ENCODE assay signal across 8 mouse cellular contexts in genomic region chr10:21685122-21685798, GRCm38 (mm10).
A peak's percentile ranks its signal among the peaks of the same experiment; 100 is the strongest.
DNase-seq lines count a peak whose midpoint lies in the region; ATAC-seq and TF ChIP-seq lines count a peak whose summit lies in the region.

No protein-coding gene starts in this region.

- DNase-seq in hindbrain, postnatal 0 days (ENCODE audit: low spot score): no peak
- DNase-seq in cerebellum, adult 9-11 months: peak; percentile 23
- DNase-seq in heart, embryonic 10.5 days (ENCODE audit: low spot score): peak; percentile 84
- peak; percentile 68 for DNase-seq in kidney, postnatal 14 days
- no peak for DNase-seq in liver, embryonic 14.5 days (ENCODE audit: low read depth in 3 of 3, low spot score in 3 of 3)
- DNase-seq in right cerebral cortex, postnatal 4 days: peak; percentile 48

- TF ChIP-seq CTCF in hindbrain, postnatal 0 days (IDR thresholded peaks at IDR 0.05; ENCODE audit: low read depth): peak; percentile 25; the same call in 1 of the 2 replicates
- TF ChIP-seq CTCF in liver, embryonic 14.5 days (IDR thresholded peaks at IDR 0.05; ENCODE audit: low read depth): peak; percentile 10; the same call in 1 of the 2 replicates

- no peak overlapping the region for H3K4me2 ChIP-seq in hindbrain, postnatal 0 days (ENCODE audit: low read depth, low read length)
- H3K4me2 ChIP-seq in hindbrain, embryonic 16.5 days (ENCODE audit: low read length): no peak overlapping the region
- no peak overlapping the region for H3K4me2 ChIP-seq in liver, embryonic 14.5 days (ENCODE audit: low read depth)
- H3K4me2 ChIP-seq in forebrain, embryonic 13.5 days: no peak overlapping the region

- WGBS in hindbrain, postnatal 0 days: 35% methylated on average over 9 of the region's 9 CpGs
- WGBS in hindbrain, embryonic 16.5 days: 31% methylated on average over 9 of the region's 9 CpGs
- 15% methylated on average over 9 of the region's 9 CpGs for WGBS in heart, embryonic 10.5 days
- WGBS in liver, embryonic 14.5 days (ENCODE audit: insufficient replicate concordance): 21% methylated on average over 9 of the region's 9 CpGs
- 36% methylated on average over 9 of the region's 9 CpGs for WGBS in forebrain, embryonic 13.5 days

- no peaks in the 10 kb centered on the region for H3K36me3 ChIP-seq in hindbrain, postnatal 0 days (ENCODE audit: insufficient read depth, low read length)
- H3K36me3 ChIP-seq in hindbrain, embryonic 16.5 days (ENCODE audit: control insufficient read depth, insufficient read depth, low read length): no peaks in the 10 kb centered on the region
- no peaks in the 10 kb centered on the region for H3K36me3 ChIP-seq in heart, embryonic 10.5 days
- H3K36me3 ChIP-seq in liver, embryonic 14.5 days (replicated peaks; ENCODE audit: control insufficient read depth, insufficient read depth, low read depth): no peaks in the 10 kb centered on the region
- H3K36me3 ChIP-seq in forebrain, embryonic 13.5 days (ENCODE audit: poor library complexity, severe bottlenecking): no peaks in the 10 kb centered on the region

- no peaks in the 10 kb centered on the region for H3K9me3 ChIP-seq in hindbrain, postnatal 0 days (ENCODE audit: low read length)
- no peaks in the 10 kb centered on the region for H3K9me3 ChIP-seq in hindbrain, embryonic 16.5 days (ENCODE audit: control insufficient read depth, low read length)
- no peaks in the 10 kb centered on the region for H3K9me3 ChIP-seq in heart, embryonic 10.5 days
- no peaks in the 10 kb centered on the region for H3K9me3 ChIP-seq in liver, embryonic 14.5 days (ENCODE audit: control insufficient read depth, low read length)
- H3K9me3 ChIP-seq in forebrain, embryonic 13.5 days (replicated peaks): no peaks in the 10 kb centered on the region

- H3K4me1 ChIP-seq in hindbrain, postnatal 0 days (ENCODE audit: insufficient read depth, low read length): no peaks in the 10 kb centered on the region
- H3K4me1 ChIP-seq in hindbrain, embryonic 16.5 days (ENCODE audit: control insufficient read depth, insufficient read depth, low read depth, low read length): peaks cover 3% of the 10 kb centered on the region
- peaks cover 35% of the 10 kb centered on the region for H3K4me1 ChIP-seq in heart, embryonic 10.5 days
- H3K4me1 ChIP-seq in liver, embryonic 14.5 days (replicated peaks; ENCODE audit: control insufficient read depth in 2 of 2, insufficient read depth in 2 of 2, low read length in 1 of 2): peaks cover 0 to 13% of the 10 kb centered on the region in 2 experiments; a peak in 2 of 4 replicates
- H3K4me1 ChIP-seq in forebrain, embryonic 13.5 days: peaks cover 19% of the 10 kb centered on the region

- no peak for TF ChIP-seq EP300 in liver, embryonic 14.5 days (IDR thresholded peaks at IDR 0.05; ENCODE audit: low read depth)

- no peak; the same call in 1 of the 2 replicates for ATAC-seq in hindbrain, postnatal 0 days
- no peak for ATAC-seq in hindbrain, embryonic 16.5 days
- 0 out of 2 replicates have a peak, but pooled peaks have one; percentile 28 for ATAC-seq in liver, embryonic 14.5 days (ENCODE audit: insufficient read depth)
- ATAC-seq in forebrain, embryonic 13.5 days: no peak

- H3K27me3 ChIP-seq in hindbrain, postnatal 0 days (ENCODE audit: insufficient read depth, low read length): no peaks in the 10 kb centered on the region
- H3K27me3 ChIP-seq in hindbrain, embryonic 16.5 days (replicated peaks; ENCODE audit: control insufficient read depth, insufficient read depth, low read length): no peaks in the 10 kb centered on the region
- no peaks in the 10 kb centered on the region for H3K27me3 ChIP-seq in heart, embryonic 10.5 days (ENCODE audit: insufficient read depth, poor library complexity, severe bottlenecking)
- H3K27me3 ChIP-seq in liver, embryonic 14.5 days (ENCODE audit: control insufficient read depth, insufficient read depth, low read length): no peaks in the 10 kb centered on the region
- no peaks in the 10 kb centered on the region for H3K27me3 ChIP-seq in forebrain, embryonic 13.5 days

- no peak overlapping the region for H3K9ac ChIP-seq in hindbrain, postnatal 0 days (replicated peaks; ENCODE audit: low read length)
- no peak overlapping the region for H3K9ac ChIP-seq in hindbrain, embryonic 16.5 days (ENCODE audit: low read depth, low read length)
- no peak overlapping the region for H3K9ac ChIP-seq in liver, embryonic 14.5 days (replicated peaks)
- no peak overlapping the region for H3K9ac ChIP-seq in forebrain, embryonic 13.5 days

- H3K4me3 ChIP-seq in hindbrain, postnatal 0 days (ENCODE audit: low read length): no peak overlapping the region
- no peak overlapping the region for H3K4me3 ChIP-seq in hindbrain, embryonic 16.5 days (ENCODE audit: low read length)
- no peak overlapping the region for H3K4me3 ChIP-seq in heart, embryonic 10.5 days
- no peak overlapping the region for H3K4me3 ChIP-seq in liver, embryonic 14.5 days (ENCODE audit: insufficient read depth in 1 of 2, low read depth in 2 of 2, low read length in 2 of 2)
- no peak overlapping the region for H3K4me3 ChIP-seq in forebrain, embryonic 13.5 days

- no peak overlapping the region for H3K27ac ChIP-seq in hindbrain, postnatal 0 days
- H3K27ac ChIP-seq in hindbrain, embryonic 16.5 days (ENCODE audit: low read depth, low read length): no peak overlapping the region
- peak overlapping the region; percentile 75 for H3K27ac ChIP-seq in heart, embryonic 10.5 days
- no peak overlapping the region for H3K27ac ChIP-seq in liver, embryonic 14.5 days
- H3K27ac ChIP-seq in forebrain, embryonic 13.5 days: no peak overlapping the region

Comparison
In these comparisons a context has a peak if more than half of its experiments do, and no peak if none do; other contexts are left out.
1. DNase-seq: peak in cerebellum, adult 9-11 months (single experiment), heart, embryonic 10.5 days (single experiment), kidney, postnatal 14 days (single experiment) and right cerebral cortex, postnatal 4 days (single experiment); none in hindbrain, postnatal 0 days (single experiment) and liver, embryonic 14.5 days (0 of 3).